Mouse (Mus musculus) neutrophil, adult 5-6 weeks (primary cell): ENCODE results near the gene Slc5a4b. TPM values are rescaled to one million over a fixed set of nuclear protein-coding genes. Genes with fewer than 3 reads are reported as not detected.
"Not testable (repeated sequence)": the region's sequence is repeated elsewhere in the genome, so short reads cannot be mapped to it uniquely, and the experiment has no call there.

Experiments
- ATAC-seq: fragments of 151-379, 151-347 bp; 2 replicates; pipeline ENCODE4 v1.8.0; 2017; ENCODE audit warnings: mild to moderate bottlenecking, moderate TSS enrichment; ENCODE audit not compliant: insufficient number of reproducible peaks, poor library complexity, low FRiP score, severe bottlenecking; ENCODE audit errors: extremely low read depth
- total RNA-seq: library from RNA; stranded (forward); fragments of 200-1000 nt; gene quantifications from 2 replicates; pipeline ENCODE4 v1.2.3, GENCODE M21; 2017

Slc5a4b gene
- total RNA-seq: not detected in 2 replicates

- ATAC-seq: no peak
These were observed at the start of gene Slc5a4b for GRCm38 (mm10) chr10:76110861-76111260. Gene Slc5a4b, minus strand, starts transcription at chr10:76110961.

GRCm38 (mm10) chr10:76158009-76158408 lies 47.2 kb upstream of the Slc5a4b start:
- no peak for ATAC-seq

GRCm38 (mm10) chr10:76157528-76157927 lies 46.8 kb upstream of the Slc5a4b start:
- ATAC-seq: no peak

GRCm38 (mm10) chr10:76155911-76156310 lies 45.1 kb upstream of the Slc5a4b start:
- no peak for ATAC-seq

- ATAC-seq: no peak
These were observed 36.5 kb upstream of the Slc5a4b start, which contains the start of gene Slc5a4a for GRCm38 (mm10) chr10:76147278-76147677. Gene Slc5a4a, plus strand, starts transcription at chr10:76147451.

- no peak for ATAC-seq
These were observed 36.1 kb upstream of the Slc5a4b start for GRCm38 (mm10) chr10:76146846-76147245.

GRCm38 (mm10) chr10:76136318-76136717 lies 25.6 kb upstream of the Slc5a4b start:
- no peak for ATAC-seq

GRCm38 (mm10) chr10:76132506-76132905 lies 21.7 kb upstream of the Slc5a4b start:
- ATAC-seq: no peak

GRCm38 (mm10) chr10:76121495-76121894 lies 10.7 kb upstream of the Slc5a4b start:
- ATAC-seq: no peak

GRCm38 (mm10) chr10:76120124-76120711 lies 9.5 kb upstream of the Slc5a4b start:
- no peak for ATAC-seq

- ATAC-seq: 0 out of 2 replicates have a peak, but pooled peaks have one; percentile 30
These were observed 8.0 kb upstream of the Slc5a4b start for GRCm38 (mm10) chr10:76118741-76119140.

GRCm38 (mm10) chr10:76117966-76118365 lies 7.2 kb upstream of the Slc5a4b start:
- ATAC-seq: peak; percentile 23; the same call in 1 of the 2 replicates

- ATAC-seq: no peak
These were observed 13.4 kb downstream of the Slc5a4b start for GRCm38 (mm10) chr10:76097368-76097767.

- ATAC-seq: no peak
These were observed 14.2 kb downstream of the Slc5a4b start for GRCm38 (mm10) chr10:76096580-76096979.

- ATAC-seq: not testable (repeated sequence)
These were observed 33.8 kb downstream of the Slc5a4b start for GRCm38 (mm10) chr10:76077008-76077407.

GRCm38 (mm10) chr10:76072080-76072479 lies 38.7 kb downstream of the Slc5a4b start:
- not testable (repeated sequence) for ATAC-seq

GRCm38 (mm10) chr10:76067674-76068613 lies 42.8 kb downstream of the Slc5a4b start:
- ATAC-seq: no peak

- no peak for ATAC-seq
These were observed 48.3 kb downstream of the Slc5a4b start for GRCm38 (mm10) chr10:76062439-76062838.

GRCm38 (mm10) chr10:76051860-76052259 lies 58.9 kb downstream of the Slc5a4b start:
- ATAC-seq: no peak

- no peak for ATAC-seq
These were observed 61.8 kb downstream of the Slc5a4b start for GRCm38 (mm10) chr10:76048967-76049366.
